In genomic region chr12:56696174-56697010, GRCm38 (mm10) we compare ENCODE assay signal across 9 mouse cellular contexts. TPM values are rescaled to one million over a fixed set of nuclear protein-coding genes. Genes with fewer than 3 reads are reported as not detected.
DNase-seq lines count a peak whose midpoint lies in the region; ATAC-seq and TF ChIP-seq lines count a peak whose summit lies in the region.
"Had no signal": no experiment of that assay in that cellular context is flagged by ENCODE, and none has a peak within 500 bp of the region (broad histone marks: within the 10 kb centered on the region; RNA-seq: fewer than 3 reads in every experiment).

No protein-coding gene starts in this region.

- no peaks in the 10 kb centered on the region for H3K9me3 ChIP-seq in lung, embryonic 14.5 days (ENCODE audit: low read depth, low read length)
- no peaks in the 10 kb centered on the region for H3K9me3 ChIP-seq in embryonic facial prominence, embryonic 13.5 days
- H3K9me3 ChIP-seq in limb, embryonic 15.5 days = no peaks in the 10 kb centered on the region
- H3K9me3 ChIP-seq in stomach, embryonic 15.5 days = no peaks in the 10 kb centered on the region

- peak overlapping the region; percentile 65 for H3K4me2 ChIP-seq in lung, embryonic 14.5 days
- peak overlapping the region; percentile 63 for H3K4me2 ChIP-seq in embryonic facial prominence, embryonic 13.5 days
- peak overlapping the region; percentile 60 for H3K4me2 ChIP-seq in limb, embryonic 15.5 days
- H3K4me2 ChIP-seq in stomach, embryonic 15.5 days = peak overlapping the region; percentile 63

- H3K4me1 ChIP-seq in lung, embryonic 14.5 days (ENCODE audit: insufficient read depth) = 0 out of 2 replicates have a peak, but pooled peaks cover 5% of the 10 kb centered on the region
- peaks cover 34% of the 10 kb centered on the region for H3K4me1 ChIP-seq in embryonic facial prominence, embryonic 13.5 days
- peaks cover 44% of the 10 kb centered on the region for H3K4me1 ChIP-seq in limb, embryonic 15.5 days
- H3K4me1 ChIP-seq in stomach, embryonic 15.5 days = peaks cover 25% of the 10 kb centered on the region

- H3K27ac ChIP-seq in lung, embryonic 14.5 days (ENCODE audit: low read depth) = no peak overlapping the region
- H3K27ac ChIP-seq in embryonic facial prominence, embryonic 13.5 days = peak overlapping the region; percentile 77
- no peak overlapping the region for H3K27ac ChIP-seq in limb, embryonic 15.5 days
- H3K27ac ChIP-seq in stomach, embryonic 15.5 days = 0 out of 2 replicates have a peak overlapping the region, but pooled peaks have one; percentile 21
- H3K27ac ChIP-seq: macrophage had no signal

- peaks cover 97% of the 10 kb centered on the region for H3K27me3 ChIP-seq in lung, embryonic 14.5 days (ENCODE audit: insufficient read depth, low read length)
- peaks cover 96% of the 10 kb centered on the region for H3K27me3 ChIP-seq in embryonic facial prominence, embryonic 13.5 days
- H3K27me3 ChIP-seq in limb, embryonic 15.5 days = peaks cover 88% of the 10 kb centered on the region
- peaks cover 84% of the 10 kb centered on the region for H3K27me3 ChIP-seq in stomach, embryonic 15.5 days (replicated peaks)

- TF ChIP-seq CTCF in lung, embryonic 14.5 days (IDR thresholded peaks at IDR 0.05; ENCODE audit: low read depth) = peak; percentile 44

- DNase-seq in lung, embryonic 14.5 days = peak; percentile 51
- no peak for DNase-seq in lung, postnatal 36 days
- DNase-seq in urinary bladder, postnatal 4 days (ENCODE audit: low spot score in 2 of 2) = no peak
- DNase-seq in thymus, postnatal 14 days = no peak
- DNase-seq in thymus, postnatal 0 days (ENCODE audit: low spot score) = no peak

- no peak overlapping the region; the same call in 1 of the 2 replicates for H3K9ac ChIP-seq in lung, embryonic 14.5 days
- H3K9ac ChIP-seq in embryonic facial prominence, embryonic 13.5 days = peak overlapping the region; percentile 76
- 0 out of 2 replicates have a peak overlapping the region, but pooled peaks have one; percentile 14 for H3K9ac ChIP-seq in limb, embryonic 15.5 days
- H3K9ac ChIP-seq in stomach, embryonic 15.5 days = no peak overlapping the region

- H3K4me3 ChIP-seq in lung, embryonic 14.5 days (ENCODE audit: low read depth, low read length) = peak overlapping the region; percentile 37
- peak overlapping the region; percentile 49 for H3K4me3 ChIP-seq in embryonic facial prominence, embryonic 13.5 days
- peak overlapping the region; percentile 42 for H3K4me3 ChIP-seq in limb, embryonic 15.5 days
- H3K4me3 ChIP-seq in stomach, embryonic 15.5 days (replicated peaks) = peak overlapping the region; percentile 40

- no peak for ATAC-seq in lung, embryonic 14.5 days (ENCODE audit: insufficient read depth)
- no peak for ATAC-seq in embryonic facial prominence, embryonic 13.5 days (ENCODE audit: insufficient number of reproducible peaks, insufficient read depth, low FRiP score, low TSS enrichment, low read depth)
- ATAC-seq in limb, embryonic 15.5 days (ENCODE audit: insufficient number of reproducible peaks, low FRiP score, low TSS enrichment, low read depth) = no peak
- ATAC-seq in stomach, embryonic 15.5 days (ENCODE audit: insufficient read depth, low FRiP score, low read depth) = 0 out of 2 replicates have a peak, but pooled peaks have one; percentile 4

- no peaks in the 10 kb centered on the region for H3K36me3 ChIP-seq in lung, embryonic 14.5 days (ENCODE audit: insufficient read depth)
- no peaks in the 10 kb centered on the region for H3K36me3 ChIP-seq in embryonic facial prominence, embryonic 13.5 days
- no peaks in the 10 kb centered on the region for H3K36me3 ChIP-seq in limb, embryonic 15.5 days
- H3K36me3 ChIP-seq in stomach, embryonic 15.5 days = no peaks in the 10 kb centered on the region

- WGBS in lung, embryonic 14.5 days = under 1% methylated on average over 57 of the region's 57 CpGs
- under 1% methylated on average over 57 of the region's 57 CpGs for WGBS in embryonic facial prominence, embryonic 13.5 days
- WGBS in limb, embryonic 15.5 days = under 1% methylated on average over 57 of the region's 57 CpGs
- WGBS in stomach, embryonic 15.5 days = under 1% methylated on average over 57 of the region's 57 CpGs

RNA-seq across cellular contexts. Expression of gene Pax9, which starts 4.8 kb away (rescaled TPM):
- polyA plus RNA-seq in lung, embryonic 14.5 days (2014; fragmentation: Nextera tagmentation; extraction: Ambion mirVana) = 0.09 and 0.25 TPM in 2 replicates
- 13.5 and 17.7 TPM in 2 replicates for polyA plus RNA-seq in embryonic facial prominence, embryonic 13.5 days (2015; fragmentation: Nextera tagmentation; extraction: Ambion mirVana)
- polyA plus RNA-seq in limb, embryonic 15.5 days (2015; fragmentation: Nextera tagmentation; extraction: Ambion mirVana) = 3.4 and 4.3 TPM in 2 replicates
- polyA plus RNA-seq in stomach, embryonic 15.5 days (2015; fragmentation: Nextera tagmentation; extraction: Ambion mirVana) = 1.9 and 2.8 TPM in 2 replicates
- 8.5 and 9.3 TPM in 2 replicates for polyA plus RNA-seq in thymus, postnatal 0 days (2015; fragmentation: Nextera tagmentation; extraction: Ambion mirVana)
- polyA plus RNA-seq: macrophage had no signal

Comparison
In these comparisons a context has a peak if more than half of its experiments do, and no peak if none do; other contexts are left out.
1. H3K27ac ChIP-seq: peak in embryonic facial prominence, embryonic 13.5 days (single experiment) and stomach, embryonic 15.5 days (single experiment); none in lung, embryonic 14.5 days (single experiment) and limb, embryonic 15.5 days (single experiment).
2. H3K9ac ChIP-seq: peak in embryonic facial prominence, embryonic 13.5 days (single experiment) and limb, embryonic 15.5 days (single experiment); none in lung, embryonic 14.5 days (single experiment) and stomach, embryonic 15.5 days (single experiment).
3. Peak in every context shown above with its lines, with median percentiles within 50 percentile points of each other: H3K4me2 ChIP-seq and H3K4me3 ChIP-seq.